Mouse (Mus musculus): ENCODE results near the gene Nfatc4.

DNA sequence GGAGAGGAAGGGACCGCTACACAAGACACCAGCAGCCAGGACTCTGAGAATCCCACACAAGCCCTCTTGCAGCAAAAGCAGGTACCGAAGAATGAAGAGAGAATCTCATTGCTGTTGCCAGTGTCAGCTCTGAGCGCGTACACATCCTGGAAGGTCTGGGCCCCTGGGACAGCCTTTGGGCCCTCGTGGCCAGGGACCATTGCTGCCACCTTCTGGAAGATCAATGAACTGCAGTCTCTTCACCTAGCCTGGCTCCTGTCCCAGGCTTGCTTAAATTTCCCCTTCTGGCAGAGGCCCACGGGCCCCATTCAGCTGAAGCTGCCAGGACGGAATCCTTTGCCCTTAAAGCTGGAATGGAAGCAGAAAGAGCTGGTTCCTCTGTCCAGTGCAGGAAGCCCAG is 40.8 kb downstream of the Nfatc4 start:
- TF ChIP-seq CTCF (IDR thresholded peaks at IDR 0.05; ENCODE audit: borderline replicate concordance, control insufficient read depth, extremely low read depth, insufficient read depth, low read length, poor library complexity) (peak; percentile 91; the same call in 1 of the 2 replicates), POLR2A (IDR thresholded peaks at IDR 0.05; ENCODE audit: control insufficient read depth, extremely low read depth, insufficient read depth, low read length, poor library complexity) (no peak)

Data from thymus, adult 2 months (tissue).